Mouse (Mus musculus) embryonic stem cell, embryonic (primary cell): ENCODE results near the gene Nmt1.

ENCODE experiments used
- CTCF ChIA-PET, 4 experiments: fragments of 300-600 bp in 2 of 4; fragments of 350-600 bp in 2 of 4; sonication (Branson Sonifier 250); formaldehyde crosslinking; loops; one replicate each; lab custom pipeline; 2022; ENCODE audit warnings: inconsistent platforms in 2 of 4; lab: Charles Lee
- POLR2A ChIA-PET, 4 experiments: fragments of 300-600 bp in 2 of 4; fragments of 350-600 bp in 2 of 4; sonication (Branson Sonifier 250); formaldehyde crosslinking; loops; one replicate each; lab custom pipeline; 2022; ENCODE audit warnings: antibody characterized with exemption in 4 of 4, inconsistent platforms in 1 of 4; lab: Charles Lee

The Nmt1 gene

GRCm38 (mm10) chr11:102998577-102999316, 29.2 kb upstream of the Nmt1 start:
- POLR2A ChIA-PET = interaction anchor here in 3 of 4 experiments (0.7 to 2.3 kb wide), 15 partner anchors 8 to 1505 kb away, joined by 3 to 11 read pairs (median 4); partner anchors contain the start of genes Kif18b (in 2 of the 3) and Hexim1 (in 1 of the 3)
- CTCF ChIA-PET = interaction anchor here (0.5 to 3.3 kb wide), 16 partner anchors 9 to 245 kb away, joined by 3 to 12 read pairs (median 4); partner anchors contain the start of genes Kif18b (in 2 of the 4) and C1ql1 (in 1 of the 4)

- ChIA-PET POLR2A (interaction anchor here in 2 of 4 experiments (0.7 to 2.3 kb wide), 17 partner anchors 8 to 1505 kb away, joined by 3 to 11 read pairs (median 4); partner anchors contain the start of genes Kif18b (in 2 of the 2) and Hexim1 (in 1 of the 2)), CTCF (interaction anchor here (0.6 to 3.3 kb wide), 13 partner anchors 8 to 1933 kb away, joined by 3 to 12 read pairs (median 4); partner anchors contain the start of gene Kif18b (in 1 of the 4))
These were observed 28.5 kb upstream of the Nmt1 start for GRCm38 (mm10) chr11:102999317-102999970.

- ChIA-PET CTCF (interaction anchor here in 3 of 4 experiments (0.6 to 3.3 kb wide), 5 partner anchors 8 to 1934 kb away, joined by 3 to 12 read pairs (median 6); no protein-coding TSS in a partner anchor), POLR2A (interaction anchor here in 2 of 4 experiments (1.0 to 2.3 kb wide), 9 partner anchors 8 to 226 kb away, joined by 3 to 10 read pairs (median 4); partner anchors contain the start of gene Hexim1 (in 1 of the 2))
These were observed 27.9 kb upstream of the Nmt1 start for GRCm38 (mm10) chr11:103000111-103000510.

- ChIA-PET CTCF (interaction anchor here in 1 of 4 experiments (1.7 to 2.7 kb wide), 2 partner anchors 8 to 9 kb away, joined by 4 to 11 read pairs; no protein-coding TSS in a partner anchor), POLR2A (interaction anchor here in 2 of 4 experiments (1.0 to 2.0 kb wide), 4 partner anchors 9 to 227 kb away, joined by 3 to 4 read pairs (median 4); no protein-coding TSS in a partner anchor)
These were observed 26.9 kb upstream of the Nmt1 start for GRCm38 (mm10) chr11:103001063-103001462.

- POLR2A ChIA-PET = interaction anchor here in 2 of 4 experiments (0.7 to 2.4 kb wide), 19 partner anchors 8 to 241 kb away, joined by 3 to 11 read pairs (median 4); partner anchors contain the start of genes Dcakd (in 2 of the 2), Kif18b (in 2 of the 2), Gjc1 (in 1 of the 2) and Hexim1 (in 1 of the 2)
- CTCF ChIA-PET = interaction anchor here (0.9 to 2.5 kb wide), 11 partner anchors 9 to 228 kb away, joined by 3 to 10 read pairs (median 3); no protein-coding TSS in a partner anchor
These were observed 24.8 kb upstream of the Nmt1 start for GRCm38 (mm10) chr11:103003210-103003609.

- ChIA-PET POLR2A (interaction anchor here in 2 of 4 experiments (0.8 to 2.4 kb wide), 6 partner anchors 9 to 129 kb away, joined by 3 to 9 read pairs (median 6); partner anchors contain the start of genes Dcakd (in 1 of the 2), Kif18b (in 1 of the 2) and Nmt1 (in 1 of the 2)), CTCF (interaction anchor here in 3 of 4 experiments (0.7 to 1.1 kb wide), 3 partner anchors 16 to 231 kb away, joined by 3 read pairs; no protein-coding TSS in a partner anchor)
These were observed 23.1 kb upstream of the Nmt1 start for GRCm38 (mm10) chr11:103004852-103005251.

- CTCF ChIA-PET = interaction anchor here in 3 of 4 experiments (0.7 to 1.1 kb wide), 3 partner anchors 15 to 232 kb away, joined by 3 read pairs; no protein-coding TSS in a partner anchor
- POLR2A ChIA-PET = interaction anchor here in 2 of 4 experiments (0.8 to 2.4 kb wide), 8 partner anchors 10 to 130 kb away, joined by 3 to 9 read pairs (median 5); partner anchors contain the start of genes Dcakd (in 1 of the 2), Hexim2 (in 1 of the 2), Kif18b (in 1 of the 2) and Nmt1 (in 1 of the 2)
These were observed 22.6 kb upstream of the Nmt1 start for GRCm38 (mm10) chr11:103005254-103005981.

GRCm38 (mm10) chr11:103006286-103007000, 21.5 kb upstream of the Nmt1 start:
- ChIA-PET POLR2A (interaction anchor here in 2 of 4 experiments (1.1 to 2.2 kb wide), 5 partner anchors 11 to 131 kb away, joined by 3 to 9 read pairs (median 4); partner anchors contain the start of genes Dcakd (in 1 of the 2), Hexim2 (in 1 of the 2) and Nmt1 (in 1 of the 2)), CTCF (no interaction called here)

- POLR2A ChIA-PET = interaction anchor here in 2 of 4 experiments (0.7 to 2.5 kb wide), 4 partner anchors 9 to 114 kb away, joined by 3 to 6 read pairs (median 4); no protein-coding TSS in a partner anchor
- CTCF ChIA-PET = no interaction called here
These were observed 21.0 kb upstream of the Nmt1 start for GRCm38 (mm10) chr11:103007001-103007340.

GRCm38 (mm10) chr11:103008558-103008957, 19.4 kb upstream of the Nmt1 start:
- ChIA-PET CTCF (interaction anchor here (0.5 to 2.4 kb wide), 38 partner anchors 9 to 280 kb away, joined by 3 to 11 read pairs (median 4); partner anchors contain the start of genes Acbd4 (in 1 of the 4), C1ql1 (in 1 of the 4), Dcakd (in 1 of the 4) and Gfap (in 1 of the 4)), POLR2A (interaction anchor here (0.6 to 2.7 kb wide), 20 partner anchors 9 to 1549 kb away, joined by 3 to 14 read pairs (median 4); partner anchors contain the start of genes Dcakd (in 3 of the 4), Hexim1 (in 2 of the 4), Nmt1 (in 2 of the 4) and C1ql1 (in 1 of the 4))

GRCm38 (mm10) chr11:103009208-103009607, 18.8 kb upstream of the Nmt1 start:
- CTCF ChIA-PET = interaction anchor here (0.5 to 2.4 kb wide), 32 partner anchors 9 to 280 kb away, joined by 3 to 11 read pairs (median 4); partner anchors contain the start of genes Acbd4 (in 1 of the 4), Dcakd (in 1 of the 4), Gfap (in 1 of the 4) and Kif18b (in 1 of the 4)
- POLR2A ChIA-PET = interaction anchor here (0.6 to 2.7 kb wide), 16 partner anchors 8 to 1550 kb away, joined by 3 to 14 read pairs (median 5); partner anchors contain the start of genes Dcakd (in 3 of the 4), Hexim1 (in 2 of the 4), Nmt1 (in 2 of the 4) and Kif18b (in 1 of the 4)

- POLR2A ChIA-PET = interaction anchor here in 2 of 4 experiments (0.6 to 2.7 kb wide), 10 partner anchors 8 to 124 kb away, joined by 3 to 14 read pairs (median 3); partner anchors contain the start of genes Dcakd (in 1 of the 2), Hexim1 (in 1 of the 2) and Nmt1 (in 1 of the 2)
- CTCF ChIA-PET = interaction anchor here in 2 of 4 experiments (0.5 to 1.6 kb wide), 4 partner anchors 32 to 236 kb away, joined by 3 to 10 read pairs (median 7); no protein-coding TSS in a partner anchor
These were observed 17.4 kb upstream of the Nmt1 start for GRCm38 (mm10) chr11:103010454-103011205.

GRCm38 (mm10) chr11:103011206-103011497, 16.8 kb upstream of the Nmt1 start:
- ChIA-PET CTCF (interaction anchor here in 1 of 4 experiments (0.5 to 1.4 kb wide), 2 partner anchors 32 to 130 kb away, joined by 3 to 6 read pairs; no protein-coding TSS in a partner anchor), POLR2A (interaction anchor here in 2 of 4 experiments (1.1 to 2.4 kb wide), 6 partner anchors 9 to 124 kb away, joined by 3 to 6 read pairs (median 3); partner anchors contain the start of genes Hexim1 (in 1 of the 2) and Nmt1 (in 1 of the 2))
